Mouse (Mus musculus): ENCODE results near the gene Gm9602. TPM values are rescaled to one million over a fixed set of nuclear protein-coding genes. Genes with fewer than 3 reads are reported as not detected.
"Not testable (repeated sequence)": the region's sequence is repeated elsewhere in the genome, so short reads cannot be mapped to it uniquely, and the experiment has no call there.

Gene Gm9602
- not detected in 2 replicates for polyA plus RNA-seq (2015; fragmentation: Nextera tagmentation; extraction: Ambion mirVana)

DNA sequence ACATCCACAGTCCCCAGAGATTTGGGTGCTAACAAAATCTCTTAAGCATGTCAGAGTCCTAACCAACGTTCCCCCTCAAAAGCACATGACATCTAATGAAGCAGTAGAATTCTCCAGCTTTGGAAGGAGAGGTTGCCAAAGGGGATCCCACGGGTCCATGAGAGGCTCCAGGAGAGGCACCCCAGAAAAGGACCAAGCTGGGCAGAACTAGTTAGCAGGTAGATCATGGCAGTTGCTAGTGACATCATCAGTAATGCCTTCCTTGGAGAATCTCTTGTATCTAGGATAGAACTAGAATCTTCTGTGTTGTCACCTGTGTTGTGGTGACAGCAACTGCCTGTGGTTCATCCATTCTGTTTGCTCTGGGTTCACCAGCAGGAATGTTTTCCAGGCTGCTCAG is at the start of gene Gm9602:
Gm9602 (plus strand) TSS at position 301 of the 400 bp plus-strand sequence.
- H3K27ac ChIP-seq (replicated peaks); H3K9ac ChIP-seq (replicated peaks); ATAC-seq (ENCODE audit: low FRiP score); H3K4me3 ChIP-seq (replicated peaks); H3K4me1 ChIP-seq; H3K27me3 ChIP-seq (replicated peaks); H3K36me3 ChIP-seq; H3K4me2 ChIP-seq; H3K9me3 ChIP-seq (replicated peaks): not testable (repeated sequence)
- 100% methylated on average over 1 of the region's 2 CpGs for WGBS

GRCm38 (mm10) chr14:4806421-4806820 is 30.3 kb downstream of the Gm9602 start:
- not testable (repeated sequence) for H3K4me3 ChIP-seq (replicated peaks); H3K27me3 ChIP-seq (replicated peaks); H3K4me1 ChIP-seq; H3K36me3 ChIP-seq; H3K27ac ChIP-seq (replicated peaks); H3K9me3 ChIP-seq (replicated peaks); H3K9ac ChIP-seq (replicated peaks); ATAC-seq (ENCODE audit: low FRiP score); H3K4me2 ChIP-seq
- WGBS: 89% methylated on average over 6 of the region's 6 CpGs

GRCm38 (mm10) chr14:4821950-4822349 is 45.8 kb downstream of the Gm9602 start:
- not testable (repeated sequence) for H3K4me1 ChIP-seq; H3K27ac ChIP-seq (replicated peaks); H3K4me2 ChIP-seq; H3K9ac ChIP-seq (replicated peaks); H3K9me3 ChIP-seq (replicated peaks); ATAC-seq (ENCODE audit: low FRiP score); H3K27me3 ChIP-seq (replicated peaks); H3K36me3 ChIP-seq; H3K4me3 ChIP-seq (replicated peaks)
- 91% methylated on average over 4 of the region's 7 CpGs for WGBS

Other genes with a start within 250 kb of the Gm9602 start
- gene Gm3047, start 220.9 kb upstream of the Gm9602 start, polyA plus RNA-seq (2015; fragmentation: Nextera tagmentation; extraction: Ambion mirVana): not detected in 2 replicates
- gene Gm8159, start 144.0 kb upstream of the Gm9602 start, polyA plus RNA-seq (2015; fragmentation: Nextera tagmentation; extraction: Ambion mirVana): 0.27 TPM in 1 of 2 replicates, not detected in the other
- gene Gm3239, start 112.1 kb upstream of the Gm9602 start, polyA plus RNA-seq (2015; fragmentation: Nextera tagmentation; extraction: Ambion mirVana): 0.97 and 1.7 TPM in 2 replicates
- gene Gm7876, start 67.1 kb upstream of the Gm9602 start, polyA plus RNA-seq (2015; fragmentation: Nextera tagmentation; extraction: Ambion mirVana): not detected in 2 replicates
- 2.6 and 3.1 TPM in 2 replicates for gene Gm3252, start 49.6 kb upstream of the Gm9602 start, polyA plus RNA-seq (2015; fragmentation: Nextera tagmentation; extraction: Ambion mirVana)
- not detected in 2 replicates for gene Gm3269, start 61.8 kb downstream of the Gm9602 start, polyA plus RNA-seq (2015; fragmentation: Nextera tagmentation; extraction: Ambion mirVana)
- 2.1 and 4.1 TPM in 2 replicates for gene Gm3264, start 79.2 kb downstream of the Gm9602 start, polyA plus RNA-seq (2015; fragmentation: Nextera tagmentation; extraction: Ambion mirVana)
- gene Gm3278, start 116.1 kb downstream of the Gm9602 start, polyA plus RNA-seq (2015; fragmentation: Nextera tagmentation; extraction: Ambion mirVana): 0.14 TPM in 1 of 2 replicates, not detected in the other
- gene Gm8297, start 207.6 kb downstream of the Gm9602 start, polyA plus RNA-seq (2015; fragmentation: Nextera tagmentation; extraction: Ambion mirVana): not detected in 2 replicates
- gene Gm3298, start 239.6 kb downstream of the Gm9602 start, polyA plus RNA-seq (2015; fragmentation: Nextera tagmentation; extraction: Ambion mirVana): 0.63 TPM in 1 of 2 replicates, not detected in the other

Data from neural tube, embryonic 15.5 days (tissue).